Mouse (Mus musculus) brain, embryonic 14.5 days (tissue): Measurements from ENCODE around the gene Gm10647.

ENCODE experiments used
- CTCF ChIP-seq: fragments of 200-500 bp; IDR thresholded peaks from 2 replicates; pipeline ENCODE4 v1.5.1; 2012; ENCODE audit warnings: inconsistent platforms, mild to moderate bottlenecking, moderate library complexity, borderline replicate concordance; ENCODE audit not compliant: insufficient read depth, insufficient read length; ENCODE audit errors: extremely low read depth
- POLR2A ChIP-seq: fragments of 200-500 bp; IDR thresholded peaks from 2 replicates; pipeline ENCODE4 v1.6.1; 2012; ENCODE audit warnings: mild to moderate bottlenecking, inconsistent platforms, borderline replicate concordance; ENCODE audit not compliant: poor library complexity, insufficient read depth, insufficient read length, severe bottlenecking; ENCODE audit errors: extremely low read depth

GRCm38 (mm10) chr9:66835097-66835480 is 38.2 kb downstream of the Gm10647 start:
- 0 out of 2 replicates have a peak, but pooled peaks have one; percentile 14 for TF ChIP-seq CTCF
- TF ChIP-seq POLR2A = no peak
